Mouse (Mus musculus) cortical plate, adult 2 months (tissue): ENCODE data around the gene Krt80. TPM values are rescaled to one million over a fixed set of nuclear protein-coding genes. Genes with fewer than 3 reads are reported as not detected.

ENCODE experiments used
- H3K27ac ChIP-seq: fragments of 200-500 bp; 2 replicates; pipeline ENCODE4 v1.5.1; 2012; ENCODE audit warnings: low read length, control low read depth, inconsistent platforms; ENCODE audit not compliant: insufficient read depth
- H3K4me1 ChIP-seq: fragments of 200-500 bp; 2 replicates; pipeline ENCODE4 v1.6.1; 2011; ENCODE audit warnings: low read length; ENCODE audit not compliant: control insufficient read depth, insufficient read depth
- H3K4me3 ChIP-seq: fragments of 200-500 bp; 2 replicates; pipeline ENCODE4 v1.5.1; 2011; ENCODE audit warnings: mild to moderate bottlenecking, low read length, control low read depth; ENCODE audit not compliant: insufficient read depth
- CTCF ChIP-seq: fragments of 200-500 bp; IDR thresholded peaks from 2 replicates; pipeline ENCODE4 v1.5.1; 2011; ENCODE audit warnings: mild to moderate bottlenecking, control low read depth, low read length; ENCODE audit not compliant: insufficient read depth; ENCODE audit errors: extremely low read depth
- POLR2A ChIP-seq: fragments of 200-500 bp; IDR thresholded peaks from 2 replicates; pipeline ENCODE4 v1.6.1; 2011; ENCODE audit warnings: mild to moderate bottlenecking, low read length, control low read depth; ENCODE audit not compliant: insufficient read depth; ENCODE audit errors: extremely low read depth
- polyA plus RNA-seq: library from polyadenylated mRNA; depleted of rRNA; stranded (reverse); fragments of >200 nt; gene quantifications from 2 replicates; pipeline ENCODE4 v1.2.3, GENCODE M21; 2012; rRNA removed

Krt80 gene
- polyA plus RNA-seq, result 5.7 and 6.2 TPM in 2 replicates

GRCm38 (mm10) chr15:101370101-101370911, at the start of gene Krt80:
TSS of gene Krt80 (minus strand) at chr15:101370162.
- no peak within 1 kb of the TSS for H3K4me3 ChIP-seq
- H3K4me1 ChIP-seq, result peaks cover 4% of the 10 kb centered on the region
- no peak within 1 kb of the TSS for H3K27ac ChIP-seq
- TF ChIP-seq CTCF (no peak), POLR2A (no peak)

GRCm38 (mm10) chr15:101418950-101419349, 49.0 kb upstream of the Krt80 start:
- no peak for TF ChIP-seq CTCF
- TF ChIP-seq POLR2A, result no peak
- Histone ChIP-seq H3K4me3 (no peak overlapping the region), H3K4me1 (no peaks in the 10 kb centered on the region), H3K27ac (no peak overlapping the region)

GRCm38 (mm10) chr15:101414807-101415565, 45.0 kb upstream of the Krt80 start:
- Histone ChIP-seq H3K4me1 (no peaks in the 10 kb centered on the region), H3K4me3 (no peak overlapping the region), H3K27ac (no peak overlapping the region)
- no peak for TF ChIP-seq CTCF
- no peak for TF ChIP-seq POLR2A

- no peak overlapping the region for H3K27ac ChIP-seq
- H3K4me3 ChIP-seq, result no peak overlapping the region
- H3K4me1 ChIP-seq, result no peaks in the 10 kb centered on the region
- TF ChIP-seq CTCF (no peak), POLR2A (no peak)
Observed at GRCm38 (mm10) chr15:101413916-101414635, 44.1 kb upstream of the Krt80 start.

- Histone ChIP-seq H3K27ac (no peak overlapping the region), H3K4me1 (no peaks in the 10 kb centered on the region), H3K4me3 (no peak overlapping the region)
- TF ChIP-seq POLR2A (no peak), CTCF (no peak)
Observed at GRCm38 (mm10) chr15:101412188-101412587, 42.2 kb upstream of the Krt80 start.

GRCm38 (mm10) chr15:101410775-101411174, 40.8 kb upstream of the Krt80 start, which contains the start of gene Krt7:
TSS of gene Krt7 (plus strand) at chr15:101411043.
- H3K27ac ChIP-seq, result no peak within 1 kb of the TSS

GRCm38 (mm10) chr15:101398269-101398668, 28.3 kb upstream of the Krt80 start:
- Histone ChIP-seq H3K27ac (no peak overlapping the region), H3K4me1 (no peaks in the 10 kb centered on the region), H3K4me3 (no peak overlapping the region)
- TF ChIP-seq POLR2A (no peak), CTCF (no peak)

More at GRCm38 (mm10) chr15:101410775-101411174, 40.8 kb upstream of the Krt80 start, which contains the start of gene Krt7:
- Histone ChIP-seq H3K4me3 (no peak within 1 kb of the TSS), H3K4me1 (no peaks in the 10 kb centered on the region)
- TF ChIP-seq POLR2A, result no peak
- no peak for TF ChIP-seq CTCF

GRCm38 (mm10) chr15:101397683-101398082, 27.7 kb upstream of the Krt80 start:
- TF ChIP-seq CTCF (no peak), POLR2A (no peak)
- no peaks in the 10 kb centered on the region for H3K4me1 ChIP-seq
- H3K4me3 ChIP-seq, result no peak overlapping the region
- no peak overlapping the region for H3K27ac ChIP-seq

- TF ChIP-seq POLR2A (no peak), CTCF (no peak)
Observed at GRCm38 (mm10) chr15:101396921-101397320, 27.0 kb upstream of the Krt80 start.

GRCm38 (mm10) chr15:101396466-101396865, 26.5 kb upstream of the Krt80 start:
- no peak for TF ChIP-seq CTCF
- TF ChIP-seq POLR2A, result no peak
- Histone ChIP-seq H3K27ac (no peak overlapping the region), H3K4me1 (no peaks in the 10 kb centered on the region)

More at GRCm38 (mm10) chr15:101396921-101397320, 27.0 kb upstream of the Krt80 start:
- Histone ChIP-seq H3K4me3 (no peak overlapping the region), H3K27ac (no peak overlapping the region), H3K4me1 (no peaks in the 10 kb centered on the region)

More at GRCm38 (mm10) chr15:101396466-101396865, 26.5 kb upstream of the Krt80 start:
- H3K4me3 ChIP-seq, result no peak overlapping the region
